Mouse (Mus musculus) megakaryocyte, embryonic 14.5 days (primary cell): ENCODE measurements around the gene Cdc26.

Experiments
- FLI1 ChIP-seq: IDR thresholded peaks from 2 replicates; pipeline ENCODE4 v1.6.1; 2012; ENCODE audit warnings: low read length, inconsistent platforms, mixed read lengths
- GATA1 ChIP-seq: IDR thresholded peaks from 3 replicates; pipeline ENCODE4 v1.6.1; 2012; ENCODE audit warnings: mixed read lengths, low read length, inconsistent platforms, borderline replicate concordance

- TF ChIP-seq GATA1 (no peak), FLI1 (no peak)
These were observed 25.8 kb upstream of the Cdc26 start for GRCm38 (mm10) chr4:62433939-62434870.
